In the genomic region with DNA sequence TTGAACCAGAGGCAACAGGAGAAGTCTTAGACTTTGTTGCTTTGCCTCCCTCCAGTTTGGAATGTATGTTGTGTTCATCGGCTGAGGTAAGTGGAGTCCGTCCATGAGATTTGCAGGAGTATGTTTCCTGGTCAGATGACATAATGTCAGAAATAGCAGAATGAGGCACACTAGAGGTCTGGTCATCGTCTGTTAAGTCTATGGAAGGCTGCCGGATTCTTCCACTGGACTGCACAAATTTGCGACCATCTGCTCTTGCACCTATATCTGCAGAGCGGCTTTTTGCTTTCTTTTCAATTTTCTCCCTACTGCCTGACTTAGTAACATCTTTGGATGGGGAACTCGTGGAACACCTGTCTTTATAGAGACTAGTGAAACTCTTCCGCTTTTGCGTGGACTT, we compare ENCODE assay signal across 27 mouse cellular contexts. TPM values are rescaled to one million over a fixed set of nuclear protein-coding genes. Genes with fewer than 3 reads are reported as not detected.
DNase-seq lines count a peak whose midpoint lies in the region; ATAC-seq lines count a peak whose summit lies in the region.
"Had no signal": no experiment of that assay in that cellular context is flagged by ENCODE, and none has a peak within 500 bp of the region (broad histone marks: within the 10 kb centered on the region; RNA-seq: fewer than 3 reads in every experiment).

No protein-coding gene starts in this region.

- H3K36me3 ChIP-seq in hindbrain, embryonic 16.5 days (ENCODE audit: control insufficient read depth, insufficient read depth, low read length), result peaks cover 11% of the 10 kb centered on the region
- peaks cover 41% of the 10 kb centered on the region for H3K36me3 ChIP-seq in hindbrain, embryonic 12.5 days

- no peak overlapping the region for H3K9ac ChIP-seq in hindbrain, embryonic 16.5 days (ENCODE audit: low read depth, low read length)
- H3K9ac ChIP-seq in hindbrain, embryonic 12.5 days, result no peak overlapping the region
- H3K9ac ChIP-seq: hindbrain, embryonic 15.5 days; liver, postnatal 0 days had no signal

- intact Hi-C loops in left cerebral cortex, postnatal 10 days (cut with DNase I), result loop anchor here (10.0 kb wide), 1 partner anchor 109 kb away; no protein-coding TSS in a partner anchor

- peak; percentile 57 for DNase-seq in MN1 (ENCODE audit: low spot score)
- DNase-seq in cerebellum, adult 9-10 months, result peak; percentile 93
- DNase-seq in thymus, postnatal 36 days, result no peak
- DNase-seq in left cerebral cortex, postnatal 10 days (ENCODE audit: extremely low spot score in 1 of 2, low spot score in 2 of 2), result no peak
- no peak for DNase-seq in left cerebral cortex, adult 18-20 months (ENCODE audit: low spot score in 2 of 2)
- DNase-seq: adrenal gland, adult 2 months; B cell, adult 2 months; gastrocnemius, postnatal 25 days; heart, postnatal 36 days; kidney, postnatal 25 days; layer of hippocampus, postnatal 36 days; liver, postnatal 0 days; right cerebral cortex, postnatal 14 days had no signal

- H3K9me3 ChIP-seq in hindbrain, embryonic 16.5 days (ENCODE audit: control insufficient read depth, low read length), result no peaks in the 10 kb centered on the region
- H3K9me3 ChIP-seq in hindbrain, embryonic 12.5 days (replicated peaks), result no peaks in the 10 kb centered on the region
- H3K9me3 ChIP-seq: embryonic facial prominence, embryonic 10.5 days; G1E; heart, embryonic 10.5 days; hindbrain, embryonic 15.5 days had no signal

- peak; percentile 45; the same call in 1 of the 2 replicates for ATAC-seq in hindbrain, embryonic 16.5 days
- ATAC-seq in hindbrain, embryonic 12.5 days (ENCODE audit: low FRiP score), result no peak
- ATAC-seq in cerebellum, adult (ENCODE audit: insufficient number of reproducible peaks, low FRiP score, low TSS enrichment), result peak; percentile 91
- ATAC-seq: forebrain, embryonic 16.5 days; intestine, postnatal 0 days; liver, postnatal 0 days; lung, postnatal 0 days had no signal

- no peak overlapping the region for H3K4me3 ChIP-seq in hindbrain, embryonic 16.5 days (ENCODE audit: low read length)
- H3K4me3 ChIP-seq in hindbrain, embryonic 12.5 days, result no peak overlapping the region
- H3K4me3 ChIP-seq: embryonic facial prominence, embryonic 10.5 days; heart, embryonic 10.5 days; hindbrain, embryonic 15.5 days; layer of hippocampus, adult 2 months had no signal

- no peak overlapping the region for H3K27ac ChIP-seq in hindbrain, embryonic 16.5 days (ENCODE audit: low read depth, low read length)
- no peak overlapping the region for H3K27ac ChIP-seq in hindbrain, embryonic 12.5 days
- H3K27ac ChIP-seq: embryonic facial prominence, embryonic 10.5 days; heart, embryonic 10.5 days; hindbrain, embryonic 15.5 days; layer of hippocampus, adult 2 months; macrophage; stomach, postnatal 0 days had no signal

- no peak overlapping the region for H3K4me2 ChIP-seq in hindbrain, embryonic 16.5 days (ENCODE audit: low read length)
- H3K4me2 ChIP-seq in hindbrain, embryonic 12.5 days (replicated peaks), result no peak overlapping the region
- H3K4me2 ChIP-seq: hindbrain, embryonic 15.5 days had no signal

- no peaks in the 10 kb centered on the region for H3K27me3 ChIP-seq in hindbrain, embryonic 16.5 days (replicated peaks; ENCODE audit: control insufficient read depth, insufficient read depth, low read length)
- no peaks in the 10 kb centered on the region for H3K27me3 ChIP-seq in hindbrain, embryonic 12.5 days
- H3K27me3 ChIP-seq: CH12.LX; hindbrain, embryonic 15.5 days had no signal

- 93% methylated on average over 9 of the region's 9 CpGs for WGBS in hindbrain, embryonic 16.5 days
- WGBS in hindbrain, embryonic 12.5 days, result 93% methylated on average over 9 of the region's 9 CpGs

- 0 out of 2 replicates have a peak, but pooled peaks cover 3% of the 10 kb centered on the region for H3K4me1 ChIP-seq in hindbrain, embryonic 16.5 days (ENCODE audit: control insufficient read depth, insufficient read depth, low read depth, low read length)
- no peaks in the 10 kb centered on the region for H3K4me1 ChIP-seq in hindbrain, embryonic 12.5 days
- H3K4me1 ChIP-seq: embryonic facial prominence, embryonic 10.5 days had no signal

RNA-seq across cellular contexts. Expression of a gene that starts 58.3 kb away (rescaled TPM):
- polyA plus RNA-seq in hindbrain, embryonic 16.5 days (2015; fragmentation: Nextera tagmentation; extraction: Ambion mirVana), result 82.8 and 91.4 TPM in 2 replicates
- polyA plus RNA-seq in hindbrain, embryonic 12.5 days (2016; fragmentation: Nextera tagmentation; extraction: Ambion mirVana), result 103 and 118 TPM in 2 replicates
- 100 to 1,000 TPM; 166 to 175 TPM for total RNA-seq in left cerebral cortex, postnatal 10 days (2021)
- total RNA-seq in left cerebral cortex, adult 18-20 months (2021), result 10 to 100 TPM; 95.2 to 95.5 TPM

RNA-seq across cellular contexts. Expression of a gene that starts 58.9 kb away (rescaled TPM):
- polyA plus RNA-seq in hindbrain, embryonic 16.5 days (2015; fragmentation: Nextera tagmentation; extraction: Ambion mirVana), result 24.1 and 25.8 TPM in 2 replicates
- polyA plus RNA-seq in hindbrain, embryonic 12.5 days (2016; fragmentation: Nextera tagmentation; extraction: Ambion mirVana), result 24.1 and 24.8 TPM in 2 replicates
- total RNA-seq in left cerebral cortex, postnatal 10 days (2021), result 10 to 100 TPM; 11.2 to 12.7 TPM
- 10 to 100 TPM; 16.4 to 17.4 TPM for total RNA-seq in left cerebral cortex, adult 18-20 months (2021)

Comparison
In these comparisons a context has a peak if more than half of its experiments do, and no peak if none do; other contexts are left out.
1. DNase-seq: peak in MN1 (single experiment) and cerebellum, adult 9-10 months (single experiment); none in thymus, postnatal 36 days (0 of 2), left cerebral cortex, postnatal 10 days (0 of 2) and left cerebral cortex, adult 18-20 months (0 of 2).